Mouse (Mus musculus) olfactory bulb, adult 2 months (tissue): Measurements from ENCODE around the gene Pax5.

Experiments
- CTCF ChIP-seq: fragments of 200-500 bp; IDR thresholded peaks from 2 replicates; pipeline ENCODE4 v1.5.1; 2012; ENCODE audit warnings: low read depth, mild to moderate bottlenecking, low read length, moderate library complexity; ENCODE audit not compliant: insufficient read depth
- POLR2A ChIP-seq: fragments of 200-500 bp; IDR thresholded peaks from 2 replicates; pipeline ENCODE4 v1.6.1; 2012; ENCODE audit warnings: mild to moderate bottlenecking, low read depth, low read length, moderate library complexity; ENCODE audit not compliant: insufficient read depth

DNA sequence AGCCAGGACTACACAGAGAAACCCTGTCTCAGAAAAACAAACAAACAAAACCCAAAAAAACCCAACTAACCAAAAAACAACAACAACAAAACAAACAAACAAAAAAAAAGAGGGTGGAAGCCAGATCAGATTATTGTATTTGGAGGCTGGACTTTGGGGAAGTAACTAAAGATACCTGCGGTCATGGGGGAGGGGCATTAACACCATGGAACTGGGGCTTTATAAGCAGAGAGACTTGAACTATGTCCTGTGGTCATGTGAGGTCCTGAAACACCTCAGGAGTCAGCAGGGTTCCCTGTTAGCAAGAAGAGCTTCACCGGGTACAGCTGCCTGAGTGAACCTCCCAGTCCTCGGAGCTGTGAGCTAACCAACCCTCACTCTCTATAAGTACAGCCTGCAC, 168.2 kb downstream of the Pax5 start:
- TF ChIP-seq CTCF (no peak), POLR2A (no peak)
